Mouse (Mus musculus): ENCODE measurements around the gene Pgam5.

Pgam5 gene

GRCm38 (mm10) chr5:110230401-110230779 lies 39.3 kb downstream of the Pgam5 start:
- no peak for DNase-seq (ENCODE audit: low read depth, low spot score)

- DNase-seq (ENCODE audit: low read depth, low spot score), result no peak
Observed at GRCm38 (mm10) chr5:110227336-110227883, 42.3 kb downstream of the Pgam5 start.

GRCm38 (mm10) chr5:110225056-110225455 lies 44.7 kb downstream of the Pgam5 start:
- no peak for DNase-seq (ENCODE audit: low read depth, low spot score)

GRCm38 (mm10) chr5:110222757-110223156 lies 47.0 kb downstream of the Pgam5 start:
- DNase-seq (ENCODE audit: low read depth, low spot score), result no peak

- no peak for DNase-seq (ENCODE audit: low read depth, low spot score)
Observed at GRCm38 (mm10) chr5:110220331-110220730, 49.4 kb downstream of the Pgam5 start.

- DNase-seq (ENCODE audit: low read depth, low spot score), result no peak
Observed at GRCm38 (mm10) chr5:110216780-110217179, 52.9 kb downstream of the Pgam5 start.

GRCm38 (mm10) chr5:110211312-110211711 lies 58.4 kb downstream of the Pgam5 start:
- DNase-seq (ENCODE audit: low read depth, low spot score), result no peak
